8 mouse cellular contexts compared by ENCODE assay signal in genomic region chr6:83136291-83136880, GRCm38 (mm10). TPM values are rescaled to one million over a fixed set of nuclear protein-coding genes. Genes with fewer than 3 reads are reported as not detected.
DNase-seq lines count a peak whose midpoint lies in the region; ATAC-seq lines count a peak whose summit lies in the region.
"Had no signal": no experiment of that assay in that cellular context is flagged by ENCODE, and none has a peak within 500 bp of the region (broad histone marks: within the 10 kb centered on the region; RNA-seq: fewer than 3 reads in every experiment).

No protein-coding gene starts in this region.

- peak overlapping the region; percentile 58 for H3K4me3 ChIP-seq in neural tube, embryonic 11.5 days (ENCODE audit: low read depth, low read length)
- H3K4me3 ChIP-seq in forebrain, embryonic 11.5 days (ENCODE audit: low read depth, low read length), result peak overlapping the region; percentile 50
- peak overlapping the region; percentile 61 for H3K4me3 ChIP-seq in limb, embryonic 13.5 days
- peak overlapping the region; percentile 56 for H3K4me3 ChIP-seq in stomach, embryonic 15.5 days (replicated peaks)

- no peak for DNase-seq in neural tube, embryonic 11.5 days (ENCODE audit: low spot score)
- DNase-seq in neural tube, embryonic 10.5 days (ENCODE audit: extremely low spot score, low spot score), result no peak
- no peak for DNase-seq in forebrain, embryonic 11.5 days (ENCODE audit: low spot score)
- DNase-seq in B cell, adult 2 months, result no peak
- no peak for DNase-seq in ovary, postnatal 10 days (ENCODE audit: low spot score)
- DNase-seq: cerebellum, adult 11 months had no signal

- no peaks in the 10 kb centered on the region for H3K9me3 ChIP-seq in neural tube, embryonic 11.5 days (ENCODE audit: control insufficient read depth, low read length)
- H3K9me3 ChIP-seq in forebrain, embryonic 11.5 days (ENCODE audit: control insufficient read depth, low read length), result no peaks in the 10 kb centered on the region
- H3K9me3 ChIP-seq in limb, embryonic 13.5 days, result no peaks in the 10 kb centered on the region
- no peaks in the 10 kb centered on the region for H3K9me3 ChIP-seq in stomach, embryonic 15.5 days

- peak overlapping the region; percentile 98 for H3K9ac ChIP-seq in neural tube, embryonic 11.5 days (ENCODE audit: low read length)
- H3K9ac ChIP-seq in forebrain, embryonic 11.5 days (ENCODE audit: low read length), result peak overlapping the region; percentile 93
- H3K9ac ChIP-seq in limb, embryonic 13.5 days, result peak overlapping the region; percentile 89
- peak overlapping the region; percentile 67 for H3K9ac ChIP-seq in stomach, embryonic 15.5 days

- no peak for ATAC-seq in neural tube, embryonic 11.5 days (ENCODE audit: insufficient read depth, low FRiP score, low TSS enrichment)
- no peak for ATAC-seq in forebrain, embryonic 11.5 days (replicated peaks; ENCODE audit: low FRiP score)
- no peak for ATAC-seq in limb, embryonic 13.5 days (ENCODE audit: low FRiP score, low read depth)
- no peak for ATAC-seq in stomach, embryonic 15.5 days (ENCODE audit: insufficient read depth, low FRiP score, low read depth)

- no peaks in the 10 kb centered on the region for H3K27me3 ChIP-seq in neural tube, embryonic 11.5 days (ENCODE audit: control insufficient read depth, insufficient read depth, low read length)
- no peaks in the 10 kb centered on the region for H3K27me3 ChIP-seq in forebrain, embryonic 11.5 days (ENCODE audit: control insufficient read depth, insufficient read depth, low read length)
- no peaks in the 10 kb centered on the region for H3K27me3 ChIP-seq in limb, embryonic 13.5 days
- no peaks in the 10 kb centered on the region for H3K27me3 ChIP-seq in stomach, embryonic 15.5 days (replicated peaks)

- peak overlapping the region; percentile 99 for H3K27ac ChIP-seq in neural tube, embryonic 11.5 days (ENCODE audit: low read depth, low read length)
- H3K27ac ChIP-seq in forebrain, embryonic 11.5 days (ENCODE audit: low read depth, low read length), result peak overlapping the region; percentile 98
- H3K27ac ChIP-seq in limb, embryonic 13.5 days, result peak overlapping the region; percentile 100
- H3K27ac ChIP-seq in stomach, embryonic 15.5 days, result peak overlapping the region; percentile 100

- H3K4me1 ChIP-seq in neural tube, embryonic 11.5 days (ENCODE audit: control insufficient read depth, insufficient read depth, low read length), result peaks cover 22% of the 10 kb centered on the region
- peaks cover 30% of the 10 kb centered on the region; the same call in 1 of the 2 replicates for H3K4me1 ChIP-seq in forebrain, embryonic 11.5 days (replicated peaks; ENCODE audit: control insufficient read depth, insufficient read depth, low read length)
- peaks cover 43% of the 10 kb centered on the region for H3K4me1 ChIP-seq in limb, embryonic 13.5 days
- peaks cover 46% of the 10 kb centered on the region for H3K4me1 ChIP-seq in stomach, embryonic 15.5 days

- peak overlapping the region; percentile 91 for H3K4me2 ChIP-seq in neural tube, embryonic 11.5 days (ENCODE audit: low read depth)
- H3K4me2 ChIP-seq in forebrain, embryonic 11.5 days (ENCODE audit: low read depth, low read length, severe bottlenecking), result peak overlapping the region; percentile 81
- H3K4me2 ChIP-seq in limb, embryonic 13.5 days (replicated peaks), result peak overlapping the region; percentile 94
- peak overlapping the region; percentile 87 for H3K4me2 ChIP-seq in stomach, embryonic 15.5 days

- H3K36me3 ChIP-seq in neural tube, embryonic 11.5 days (ENCODE audit: control insufficient read depth, insufficient read depth, low read length), result no peaks in the 10 kb centered on the region
- no peaks in the 10 kb centered on the region for H3K36me3 ChIP-seq in forebrain, embryonic 11.5 days (ENCODE audit: control insufficient read depth, insufficient read depth, low read length)
- H3K36me3 ChIP-seq in limb, embryonic 13.5 days, result peaks cover 9% of the 10 kb centered on the region; the same call in 1 of the 2 replicates
- H3K36me3 ChIP-seq in stomach, embryonic 15.5 days, result no peaks in the 10 kb centered on the region

- 13% methylated on average over 5 of the region's 5 CpGs for WGBS in neural tube, embryonic 11.5 days
- 5% methylated on average over 5 of the region's 5 CpGs for WGBS in forebrain, embryonic 11.5 days
- WGBS in limb, embryonic 13.5 days, result 7% methylated on average over 5 of the region's 5 CpGs
- 15% methylated on average over 5 of the region's 5 CpGs for WGBS in stomach, embryonic 15.5 days

RNA-seq across cellular contexts. Expression of gene Rtkn, which starts 1.1 kb away (rescaled TPM):
- 20.6 and 22.1 TPM in 2 replicates for polyA plus RNA-seq in neural tube, embryonic 11.5 days (2014; fragmentation: Nextera tagmentation; extraction: Ambion mirVana)
- 17.8 and 23.0 TPM in 2 replicates for polyA plus RNA-seq in forebrain, embryonic 11.5 days (2014; fragmentation: Nextera tagmentation; extraction: Ambion mirVana)
- polyA plus RNA-seq in limb, embryonic 13.5 days (2015; fragmentation: Nextera tagmentation; extraction: Ambion mirVana), result 64.7 and 74.1 TPM in 2 replicates
- 31.3 and 31.9 TPM in 2 replicates for polyA plus RNA-seq in stomach, embryonic 15.5 days (2015; fragmentation: Nextera tagmentation; extraction: Ambion mirVana)

RNA-seq across cellular contexts. Expression of gene Ino80b, which starts 11.2 kb away (rescaled TPM):
- 19.8 and 23.4 TPM in 2 replicates for polyA plus RNA-seq in neural tube, embryonic 11.5 days (2014; fragmentation: Nextera tagmentation; extraction: Ambion mirVana)
- polyA plus RNA-seq in forebrain, embryonic 11.5 days (2014; fragmentation: Nextera tagmentation; extraction: Ambion mirVana), result 20.0 and 27.7 TPM in 2 replicates
- polyA plus RNA-seq in limb, embryonic 13.5 days (2015; fragmentation: Nextera tagmentation; extraction: Ambion mirVana), result 12.4 and 12.8 TPM in 2 replicates
- polyA plus RNA-seq in stomach, embryonic 15.5 days (2015; fragmentation: Nextera tagmentation; extraction: Ambion mirVana), result 11.3 and 11.4 TPM in 2 replicates

RNA-seq across cellular contexts. Expression of gene Wbp1, which starts 15.0 kb away (rescaled TPM):
- 169 and 177 TPM in 2 replicates for polyA plus RNA-seq in neural tube, embryonic 11.5 days (2014; fragmentation: Nextera tagmentation; extraction: Ambion mirVana)
- 141 and 154 TPM in 2 replicates for polyA plus RNA-seq in forebrain, embryonic 11.5 days (2014; fragmentation: Nextera tagmentation; extraction: Ambion mirVana)
- 161 and 169 TPM in 2 replicates for polyA plus RNA-seq in limb, embryonic 13.5 days (2015; fragmentation: Nextera tagmentation; extraction: Ambion mirVana)
- polyA plus RNA-seq in stomach, embryonic 15.5 days (2015; fragmentation: Nextera tagmentation; extraction: Ambion mirVana), result 91.5 and 101 TPM in 2 replicates

RNA-seq across cellular contexts. Expression of gene Wdr54, which starts 19.8 kb away (rescaled TPM):
- 12.2 and 14.5 TPM in 2 replicates for polyA plus RNA-seq in neural tube, embryonic 11.5 days (2014; fragmentation: Nextera tagmentation; extraction: Ambion mirVana)
- 12.6 and 15.6 TPM in 2 replicates for polyA plus RNA-seq in forebrain, embryonic 11.5 days (2014; fragmentation: Nextera tagmentation; extraction: Ambion mirVana)
- 6.9 and 7.4 TPM in 2 replicates for polyA plus RNA-seq in limb, embryonic 13.5 days (2015; fragmentation: Nextera tagmentation; extraction: Ambion mirVana)
- polyA plus RNA-seq in stomach, embryonic 15.5 days (2015; fragmentation: Nextera tagmentation; extraction: Ambion mirVana), result 3.6 and 5.1 TPM in 2 replicates

RNA-seq across cellular contexts. Expression of gene 1700003E16Rik, which starts 19.8 kb away (rescaled TPM):
- 1.4 and 1.5 TPM in 2 replicates for polyA plus RNA-seq in neural tube, embryonic 11.5 days (2014; fragmentation: Nextera tagmentation; extraction: Ambion mirVana)
- polyA plus RNA-seq in forebrain, embryonic 11.5 days (2014; fragmentation: Nextera tagmentation; extraction: Ambion mirVana), result 1.2 and 1.9 TPM in 2 replicates
- polyA plus RNA-seq in limb, embryonic 13.5 days (2015; fragmentation: Nextera tagmentation; extraction: Ambion mirVana), result 3.7 and 3.8 TPM in 2 replicates
- polyA plus RNA-seq in stomach, embryonic 15.5 days (2015; fragmentation: Nextera tagmentation; extraction: Ambion mirVana), result 2.3 and 2.7 TPM in 2 replicates
